Mouse (Mus musculus) liver, postnatal 0 days (tissue): ENCODE data around the gene Mto1.

Experiments
- CTCF ChIP-seq: sonication (generic); IDR thresholded peaks from 2 replicates; pipeline ENCODE4 v1.5.1; 2016; ENCODE audit warnings: antibody characterized with exemption, low read depth
- EP300 ChIP-seq: IDR thresholded peaks from 2 replicates; pipeline ENCODE4 v1.6.1; 2016; ENCODE audit warnings: antibody characterized with exemption, low read depth, mild to moderate bottlenecking

GRCm38 (mm10) chr9:78442237-78442578 is 5.8 kb upstream of the Mto1 start:
- no peak for TF ChIP-seq CTCF
- no peak for TF ChIP-seq EP300
